Mouse (Mus musculus) brain, embryonic 14.5 days (tissue): ENCODE results near the gene Gm17660. TPM values are rescaled to one million over a fixed set of nuclear protein-coding genes. Genes with fewer than 3 reads are reported as not detected.
A peak's percentile ranks its signal among the peaks of the same experiment; 100 is the strongest.

ENCODE experiments used
- DNase-seq: peaks from one replicate; pipeline ENCODE4 v3.0.0-alpha.2; 2011; ENCODE audit warnings: low read depth
- CTCF ChIP-seq: fragments of 200-500 bp; IDR thresholded peaks from 2 replicates; pipeline ENCODE4 v1.5.1; 2012; ENCODE audit warnings: inconsistent platforms, mild to moderate bottlenecking, moderate library complexity, borderline replicate concordance; ENCODE audit not compliant: insufficient read depth, insufficient read length; ENCODE audit errors: extremely low read depth
- POLR2A ChIP-seq: fragments of 200-500 bp; IDR thresholded peaks from 2 replicates; pipeline ENCODE4 v1.6.1; 2012; ENCODE audit warnings: mild to moderate bottlenecking, inconsistent platforms, borderline replicate concordance; ENCODE audit not compliant: poor library complexity, insufficient read depth, insufficient read length, severe bottlenecking; ENCODE audit errors: extremely low read depth
- polyA plus RNA-seq: library from polyadenylated mRNA; depleted of rRNA; stranded (reverse); fragments of >200 nt; gene quantifications from 2 replicates; pipeline ENCODE4 v1.2.3, GENCODE M21; 2012

Gene Gm17660
- polyA plus RNA-seq, 1 experiment: not detected

DNA sequence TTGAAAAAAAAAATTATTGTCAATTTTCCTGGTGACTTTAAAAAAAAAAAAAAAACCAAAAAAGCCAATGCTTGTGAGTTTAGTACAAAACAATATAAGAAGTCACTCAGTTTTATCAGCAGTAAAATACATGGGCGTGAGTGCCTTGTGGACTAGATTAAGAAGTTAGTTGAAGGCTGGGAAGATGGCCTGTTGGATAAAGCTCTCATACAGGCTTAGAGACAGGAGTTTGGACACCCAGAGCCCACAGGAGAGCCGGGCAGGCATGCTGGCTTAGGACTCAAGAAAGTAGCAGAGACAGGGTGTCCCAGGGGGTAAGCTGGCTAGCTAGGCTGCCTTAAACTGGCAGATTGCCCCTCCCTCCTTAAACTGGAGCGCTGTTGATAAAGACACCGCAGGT lies 22.5 kb downstream of the Gm17660 start:
- no peak for TF ChIP-seq POLR2A
- DNase-seq: no peak

- DNase-seq: no peak
- peak; percentile 40; the same call in 1 of the 2 replicates for TF ChIP-seq CTCF
- TF ChIP-seq POLR2A: no peak
Observed at GRCm38 (mm10) chr5:104052956-104053355, 24.5 kb downstream of the Gm17660 start.

DNA sequence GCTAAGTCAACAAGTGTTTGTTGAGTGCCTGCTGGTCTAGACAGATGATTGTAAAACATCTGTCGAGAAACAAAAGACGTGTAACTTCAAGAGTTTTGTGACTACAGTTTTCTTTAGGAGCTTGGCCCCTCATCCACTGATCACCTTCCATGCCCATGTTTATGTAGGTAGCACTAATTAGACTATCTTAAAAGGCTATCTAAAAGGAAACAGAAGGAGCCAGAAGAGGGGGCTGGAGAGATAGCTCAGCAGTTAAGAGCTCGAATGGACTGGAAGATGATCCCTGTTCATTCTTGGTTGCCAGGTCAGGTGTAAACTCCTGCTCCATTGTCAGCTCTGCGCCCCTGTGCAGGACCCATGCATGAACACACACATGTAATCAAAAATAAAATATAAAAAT lies 29.3 kb downstream of the Gm17660 start:
- no peak for TF ChIP-seq POLR2A
- TF ChIP-seq CTCF: no peak
- DNase-seq: peak; percentile 16

DNA sequence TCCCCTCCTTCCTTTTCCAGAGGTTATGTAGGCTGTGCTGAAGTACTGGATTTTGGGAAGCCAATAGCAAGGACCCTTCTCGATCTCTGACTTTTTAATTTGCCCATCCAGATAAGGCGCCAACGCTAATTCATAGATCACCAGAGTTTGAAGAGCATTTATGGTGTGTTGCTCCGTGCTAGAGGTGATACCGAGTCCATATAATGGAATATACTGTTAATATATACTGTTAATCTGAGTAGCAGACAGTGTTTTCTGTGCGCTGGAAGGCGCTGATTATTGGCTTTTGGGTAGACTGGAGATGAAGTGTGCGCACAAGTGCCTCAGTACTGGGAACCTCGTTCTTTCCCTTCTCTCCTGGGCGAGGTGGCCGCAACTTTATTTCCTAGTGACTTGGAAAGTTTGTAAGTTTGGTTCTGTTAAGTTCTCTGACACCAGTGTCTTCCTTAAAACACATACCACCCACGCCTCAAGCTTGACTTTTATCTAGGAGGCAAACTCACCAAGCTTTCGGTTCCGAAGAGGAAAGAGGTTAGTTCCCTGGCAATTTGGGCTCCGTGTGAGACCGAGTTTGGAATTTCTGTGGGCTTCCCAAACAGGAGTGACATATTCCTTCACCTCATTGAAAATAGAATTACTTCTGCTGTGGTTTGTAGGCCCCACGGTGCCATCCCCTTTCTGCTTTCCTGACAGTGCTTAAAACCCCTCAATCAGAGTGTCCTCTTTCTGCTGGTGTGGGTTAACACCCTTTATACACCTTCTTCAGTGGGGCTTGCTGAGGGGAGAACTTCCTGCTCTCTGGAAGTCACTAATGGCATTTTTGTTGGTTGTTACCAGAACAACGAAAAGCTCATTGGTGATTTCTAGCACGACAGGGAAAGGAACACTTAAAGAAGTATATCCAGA lies 30.0 kb downstream of the Gm17660 start:
- TF ChIP-seq CTCF: no peak
- no peak for TF ChIP-seq POLR2A
- peak; percentile 39 for DNase-seq

DNA sequence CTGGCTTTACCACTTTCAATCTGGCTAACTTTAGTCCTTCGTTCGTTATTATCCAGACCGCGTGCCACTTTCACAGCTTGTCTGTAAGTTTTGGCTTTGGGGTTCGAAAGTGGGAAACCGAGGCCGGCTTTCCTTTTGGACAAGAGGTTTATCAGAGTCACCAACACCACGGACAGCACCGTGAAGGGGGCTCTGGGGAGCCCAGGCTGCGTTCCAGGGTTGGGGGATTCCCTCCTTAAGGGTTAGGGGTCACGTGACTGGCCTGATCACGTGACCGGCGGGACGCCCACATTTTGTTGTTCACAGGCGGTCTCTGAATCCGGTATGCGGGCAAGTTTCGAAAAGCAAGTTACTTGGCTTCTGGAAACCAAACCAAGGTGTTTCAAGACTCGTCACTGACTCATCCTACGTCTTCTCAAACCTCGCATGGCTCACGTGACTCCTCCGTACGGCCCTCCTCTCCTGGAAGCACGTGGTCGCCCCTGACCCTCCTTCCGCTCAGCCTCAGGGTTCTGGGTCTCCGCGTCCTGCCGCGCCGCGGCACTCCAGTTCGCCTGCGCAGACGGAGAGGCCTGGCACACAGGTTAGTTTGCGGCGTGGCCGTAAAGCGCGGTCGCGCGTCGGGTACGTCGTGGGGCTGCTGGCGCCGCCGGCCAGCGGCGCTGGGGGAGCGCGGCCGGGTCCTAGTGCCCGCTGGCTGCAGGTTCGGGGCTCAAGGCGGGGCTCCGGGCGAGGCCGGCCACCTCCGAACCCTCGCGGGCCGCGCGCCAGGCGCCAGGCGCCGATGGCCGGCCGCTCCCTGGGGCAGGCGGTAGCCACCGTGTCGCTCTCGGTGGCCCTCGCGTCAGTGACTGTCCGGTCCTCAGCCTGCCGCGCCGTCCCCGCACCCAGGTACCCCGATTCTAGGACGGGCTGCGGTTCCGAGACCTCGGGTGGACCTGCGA lies 30.9 kb downstream of the Gm17660 start, which contains the start of gene Nudt9:
Gene Nudt9, plus strand, starts transcription at position 51 of the 944 bp plus-strand sequence.
- peak; percentile 73 for TF ChIP-seq POLR2A
- no peak for TF ChIP-seq CTCF

DNA sequence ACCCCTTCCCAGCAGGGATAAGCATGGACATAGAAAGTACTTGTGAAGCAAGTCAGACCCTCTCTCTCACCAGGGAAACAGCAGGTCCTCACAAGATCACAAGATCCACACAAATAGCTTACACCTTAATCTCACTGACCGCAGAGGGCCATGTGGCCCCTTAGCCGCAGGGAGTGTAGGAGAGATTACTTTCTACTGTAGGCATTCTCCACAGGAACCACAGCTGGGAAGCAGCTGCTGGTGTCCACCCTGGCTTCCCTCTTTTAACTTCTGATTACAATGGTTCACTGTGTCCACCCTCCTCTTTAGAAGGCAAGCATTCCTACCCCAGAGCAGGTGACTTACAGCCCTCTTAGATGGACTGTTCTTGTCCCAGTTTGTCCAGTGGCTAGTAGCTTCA lies 33.7 kb downstream of the Gm17660 start:
- TF ChIP-seq POLR2A: no peak
- no peak for TF ChIP-seq CTCF

More for the DNA sequence above, 30.9 kb downstream of the Gm17660 start, which contains the start of gene Nudt9:
- DNase-seq: peak; percentile 99

DNA sequence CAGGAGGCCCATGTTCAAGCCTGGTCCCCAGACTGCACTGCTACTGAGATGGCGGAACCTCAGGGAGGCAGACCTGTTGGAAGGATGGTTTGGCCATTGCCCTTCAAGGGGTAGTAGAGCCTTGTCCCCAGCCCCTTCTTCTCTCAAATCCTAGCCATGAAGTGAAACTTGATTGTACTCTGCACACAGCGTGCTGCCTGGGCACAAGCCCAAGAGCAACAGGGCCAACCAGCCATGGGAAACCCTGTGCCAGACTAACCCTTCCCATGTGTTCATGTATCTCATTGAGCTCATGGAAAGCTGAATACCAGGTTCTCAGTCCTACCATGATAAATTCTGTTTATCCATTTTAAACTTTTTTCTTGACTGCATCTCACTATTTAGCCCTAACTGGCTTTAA lies 34.5 kb downstream of the Gm17660 start:
- no peak for DNase-seq
- TF ChIP-seq CTCF (no peak), POLR2A (no peak)

More for the DNA sequence above, 33.7 kb downstream of the Gm17660 start:
- no peak for DNase-seq

DNA sequence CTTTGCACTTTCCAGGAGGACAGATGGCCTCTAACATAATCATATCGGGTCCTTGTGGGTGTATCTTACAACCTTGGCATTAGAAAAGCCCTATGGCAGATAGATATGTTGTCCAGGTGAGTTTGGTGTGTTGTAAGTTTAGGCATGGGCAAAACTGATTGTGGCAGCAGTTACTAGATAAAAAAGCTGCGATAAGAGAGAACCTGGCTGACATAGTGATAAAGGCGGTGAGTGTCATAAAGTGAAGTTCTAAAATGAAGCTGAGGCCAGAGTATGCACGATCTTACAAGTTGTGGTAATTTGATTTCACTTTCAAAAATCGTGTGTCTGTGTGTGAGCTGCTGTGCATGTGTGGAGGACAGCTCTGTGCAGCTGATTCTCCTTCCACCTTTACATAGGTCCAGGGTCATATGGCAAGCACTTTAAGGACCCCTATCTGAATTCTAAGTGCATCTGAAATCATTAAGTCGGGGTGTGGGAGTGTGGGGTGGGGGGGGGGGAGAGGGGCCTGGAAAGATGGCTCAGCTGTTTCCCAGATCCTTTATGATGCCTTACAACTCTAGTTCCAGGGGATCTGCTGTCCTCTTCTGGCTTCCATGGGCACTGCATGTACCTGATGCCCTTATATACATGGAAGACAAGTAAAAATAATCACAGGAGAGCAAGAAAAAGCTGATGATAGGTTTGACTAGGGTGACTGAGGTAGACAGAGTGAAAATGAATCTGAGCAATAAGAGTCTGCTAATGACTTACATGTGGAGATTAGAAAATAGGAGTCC lies 38.1 kb downstream of the Gm17660 start:
- TF ChIP-seq CTCF: peak; percentile 62; the same call in 1 of the 2 replicates
- TF ChIP-seq POLR2A: no peak
- DNase-seq: peak; percentile 55

DNA sequence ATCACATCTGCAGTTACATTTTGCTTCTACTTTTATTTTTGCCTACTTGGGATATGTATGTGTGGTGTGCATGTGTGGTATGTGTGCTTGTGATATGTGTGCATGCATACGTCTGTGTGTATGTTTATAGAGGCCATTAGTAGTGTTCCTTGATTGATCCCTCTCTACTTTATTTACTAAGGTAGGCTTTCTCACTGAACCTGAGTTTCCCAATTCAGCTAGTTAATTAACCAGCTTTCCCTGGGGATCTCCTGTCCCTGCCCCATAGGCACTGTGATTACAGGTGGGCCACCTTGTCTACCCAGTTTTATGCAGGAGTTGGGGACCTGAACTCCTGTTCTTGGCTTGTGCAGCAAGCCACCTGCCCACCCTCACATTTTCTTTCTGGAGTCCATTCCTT lies 40.7 kb downstream of the Gm17660 start:
- no peak for DNase-seq
- TF ChIP-seq POLR2A (no peak), CTCF (no peak)

DNA sequence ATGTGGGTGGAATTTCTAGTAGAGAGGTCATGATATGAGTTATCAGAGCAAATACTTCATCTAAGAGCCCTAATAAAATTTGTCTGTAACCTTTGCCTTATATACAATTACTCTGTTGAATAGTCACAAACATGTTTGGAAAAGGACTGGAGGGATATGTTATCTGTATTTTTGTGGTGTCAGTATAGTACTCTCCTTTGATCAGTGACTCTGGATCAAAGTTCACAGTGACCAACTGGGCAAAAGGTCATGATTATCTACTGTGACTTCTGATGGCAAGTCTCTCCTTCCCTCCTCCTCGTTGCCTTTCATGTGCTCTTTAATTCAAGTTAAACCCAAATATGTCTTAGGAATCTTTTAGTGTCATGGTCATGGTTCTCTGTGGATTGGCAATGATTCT lies 41.6 kb downstream of the Gm17660 start:
- TF ChIP-seq POLR2A (no peak), CTCF (no peak)
- DNase-seq: no peak
